Mouse (Mus musculus) limb, embryonic 10.5 days (tissue): Measurements from ENCODE around the gene Ddx59. TPM values are rescaled to one million over a fixed set of nuclear protein-coding genes. Genes with fewer than 3 reads are reported as not detected.

Experiments used
- DNase-seq: peaks from one replicate; pipeline ENCODE4 v3.0.0-alpha.2; 2017; ENCODE audit warnings: low spot score
- H3K27ac ChIP-seq: fragments of 300-500 bp; sonication (generic); 2 replicates; pipeline ENCODE4 v1.5.1; 2016; ENCODE audit warnings: mild to moderate bottlenecking
- H3K27me3 ChIP-seq: fragments of 300-500 bp; sonication (generic); 2 replicates; pipeline ENCODE4 v1.6.1; 2016; ENCODE audit warnings: low read depth, mild to moderate bottlenecking; ENCODE audit not compliant: poor library complexity, severe bottlenecking
- H3K36me3 ChIP-seq: fragments of 300-500 bp; sonication (generic); 2 replicates; pipeline ENCODE4 v1.6.1; 2016; ENCODE audit warnings: mild to moderate bottlenecking, moderate library complexity
- H3K4me1 ChIP-seq: fragments of 300-500 bp; sonication (generic); 2 replicates; pipeline ENCODE4 v1.6.1; 2016
- H3K4me3 ChIP-seq: fragments of 300-500 bp; sonication (generic); 2 replicates; pipeline ENCODE4 v1.5.1; 2016; ENCODE audit warnings: mild to moderate bottlenecking, moderate library complexity
- H3K9me3 ChIP-seq: fragments of 300-500 bp; sonication (generic); replicated peaks from 2 replicates; pipeline ENCODE4 v1.6.1; 2016; ENCODE audit warnings: mild to moderate bottlenecking
- WGBS: fragments of 180-500 bp; shearing (Covaris S2); methylation state at CpG from one replicate; pipeline ENCODE4 v1.1.7; 2016; 5-methylcytosine and 5-hydroxymethylcytosine counted together
- polyA plus RNA-seq: library from polyadenylated mRNA; unstranded; fragments of >200 nt; fragmentation: Nextera tagmentation; extraction: Ambion mirVana; gene quantifications from 2 replicates; pipeline ENCODE4 v1.2.1, GENCODE M21; 2016

Ddx59 gene
- polyA plus RNA-seq, 1 experiment from 2014 or later, result 17.8 TPM

- Histone ChIP-seq H3K27me3 (no peaks in the 10 kb centered on the region), H3K9me3 (no peaks in the 10 kb centered on the region), H3K4me1 (peaks cover 18% of the 10 kb centered on the region), H3K36me3 (peaks cover 31% of the 10 kb centered on the region), H3K27ac (no peak overlapping the region), H3K4me3 (no peak overlapping the region)
- DNase-seq, result no peak
- WGBS, result 92% methylated on average over 6 of the region's 6 CpGs
Observed at GRCm38 (mm10) chr1:136418393-136418792, 3.3 kb downstream of the Ddx59 start.

- 78% methylated on average over 11 of the region's 11 CpGs for WGBS
- DNase-seq, result no peak
- Histone ChIP-seq H3K9me3 (no peaks in the 10 kb centered on the region), H3K27ac (no peak overlapping the region), H3K27me3 (no peaks in the 10 kb centered on the region), H3K36me3 (peaks cover 16% of the 10 kb centered on the region), H3K4me1 (peaks cover 13% of the 10 kb centered on the region), H3K4me3 (no peak overlapping the region)
Observed at GRCm38 (mm10) chr1:136427166-136427969, 12.3 kb downstream of the Ddx59 start.

DNA sequence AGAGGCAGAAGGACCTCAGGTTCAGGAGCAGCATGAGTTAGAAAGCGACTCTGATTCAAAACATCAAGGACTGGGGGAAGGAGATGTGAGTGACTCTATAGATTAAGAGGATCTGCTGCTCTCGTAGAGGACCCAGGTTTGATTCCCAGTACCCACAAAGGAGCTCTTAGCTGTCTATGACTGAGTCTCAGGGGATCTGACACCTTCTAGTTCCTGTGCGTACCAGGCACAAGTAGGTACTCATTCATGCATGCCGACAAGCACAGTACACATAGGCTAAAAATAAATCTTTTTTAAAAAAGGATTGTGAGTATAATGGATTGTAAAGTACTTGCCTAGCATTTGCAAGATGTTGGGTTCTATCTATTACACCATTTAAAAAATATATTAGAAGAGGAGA is 13.9 kb downstream of the Ddx59 start:
- DNase-seq, result no peak
- Histone ChIP-seq H3K27ac (no peak overlapping the region), H3K4me3 (no peak overlapping the region), H3K9me3 (no peaks in the 10 kb centered on the region), H3K27me3 (no peaks in the 10 kb centered on the region), H3K36me3 (peaks cover 26% of the 10 kb centered on the region), H3K4me1 (peaks cover 13% of the 10 kb centered on the region)
- WGBS, result 94% methylated on average over 4 of the region's 4 CpGs

DNA sequence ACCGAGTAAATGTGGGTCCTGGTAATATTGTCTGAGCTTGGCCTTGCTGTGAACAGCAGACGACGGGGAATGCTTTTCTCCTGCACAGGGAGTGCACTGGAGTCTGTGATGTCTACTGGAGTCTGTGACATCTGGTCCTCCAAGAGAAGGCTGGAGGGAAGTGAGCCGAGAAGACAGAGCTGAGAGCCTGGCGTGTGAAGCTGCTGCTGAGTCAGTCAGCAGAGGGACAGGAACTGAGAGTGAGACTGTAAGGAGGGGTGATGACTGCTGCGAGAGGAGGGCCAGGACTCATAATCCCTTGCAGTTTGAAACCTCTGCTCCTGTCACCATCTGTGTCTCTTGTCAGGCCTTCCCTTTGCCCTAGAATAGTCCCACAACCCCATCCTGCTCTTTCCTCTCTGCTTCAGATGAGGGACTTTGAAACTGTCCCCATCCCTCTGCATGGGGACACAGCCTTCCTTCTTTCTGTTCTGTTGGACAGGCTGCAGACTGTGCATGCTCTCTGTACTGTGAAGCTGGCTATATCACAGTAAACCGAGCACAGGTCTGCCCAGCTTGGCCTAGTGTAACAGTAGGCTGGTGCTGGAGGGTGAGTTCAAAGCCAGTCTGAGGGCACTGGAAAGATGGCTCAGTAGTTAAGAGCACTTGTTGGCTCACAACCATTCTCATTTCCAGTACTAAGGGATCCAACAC is 15.2 kb downstream of the Ddx59 start:
- no peaks in the 10 kb centered on the region for H3K9me3 ChIP-seq
- no peak overlapping the region; the same call in 1 of the 2 replicates for H3K27ac ChIP-seq
- no peak for DNase-seq
- peaks cover 28% of the 10 kb centered on the region for H3K36me3 ChIP-seq
- H3K27me3 ChIP-seq, result no peaks in the 10 kb centered on the region
- WGBS, result 61% methylated on average over 7 of the region's 7 CpGs
- H3K4me1 ChIP-seq, result peaks cover 13% of the 10 kb centered on the region
- no peak overlapping the region for H3K4me3 ChIP-seq

DNA sequence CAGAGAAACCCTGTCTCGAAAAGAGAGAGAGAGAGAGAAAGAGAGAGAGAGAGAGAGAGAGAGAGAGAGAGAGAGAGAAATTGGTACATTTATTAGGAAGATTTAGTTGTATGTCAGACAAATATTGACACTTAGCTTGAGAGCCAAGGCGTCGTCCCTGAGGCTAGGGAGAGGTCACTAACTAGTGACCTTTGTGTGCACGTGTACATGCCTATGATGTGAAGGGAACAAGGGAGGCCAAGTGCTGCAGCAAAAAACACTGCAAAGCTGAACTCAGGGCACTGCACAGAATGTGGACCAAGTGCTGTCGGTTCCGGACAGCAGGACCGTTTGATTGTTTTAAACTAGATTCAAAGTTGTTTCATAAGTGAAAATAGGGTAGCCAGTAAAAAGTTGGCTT is 25.7 kb downstream of the Ddx59 start:
- WGBS, result 85% methylated on average over 7 of the region's 7 CpGs
- H3K27me3 ChIP-seq, result no peaks in the 10 kb centered on the region
- no peak overlapping the region for H3K27ac ChIP-seq
- no peak for DNase-seq
- peaks cover 13% of the 10 kb centered on the region for H3K36me3 ChIP-seq
- H3K9me3 ChIP-seq, result no peaks in the 10 kb centered on the region
- H3K4me1 ChIP-seq, result peaks cover 6% of the 10 kb centered on the region; the same call in 1 of the 2 replicates
- H3K4me3 ChIP-seq, result no peak overlapping the region

DNA sequence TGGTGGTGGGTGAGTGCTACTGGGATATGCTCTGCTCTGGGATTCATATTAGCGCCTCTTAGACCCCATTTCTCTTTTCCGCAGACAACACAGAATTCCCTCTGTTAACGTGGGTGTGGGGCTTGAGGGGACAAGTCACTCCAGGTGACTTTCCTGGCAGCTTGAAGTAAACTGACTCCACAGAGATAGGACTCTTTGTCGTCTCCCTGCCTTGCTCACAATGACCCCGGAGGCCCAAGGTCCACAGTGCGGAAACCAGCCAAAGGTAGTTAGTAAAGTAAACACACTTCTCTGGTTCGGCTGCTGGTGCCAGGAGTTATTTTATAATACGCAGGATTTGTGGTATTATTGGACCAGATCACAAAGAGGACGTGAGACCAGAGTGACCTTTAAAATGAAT is 27.7 kb downstream of the Ddx59 start:
- WGBS, result 71% methylated on average over 9 of the region's 9 CpGs
- H3K36me3 ChIP-seq, result 0 out of 2 replicates have a peak, but pooled peaks cover 4% of the 10 kb centered on the region

GRCm38 (mm10) chr1:136444555-136445255 is 29.6 kb downstream of the Ddx59 start:
- H3K9me3 ChIP-seq, result no peaks in the 10 kb centered on the region
- 85% methylated on average over 12 of the region's 12 CpGs for WGBS
- H3K36me3 ChIP-seq, result 0 out of 2 replicates have a peak, but pooled peaks cover 4% of the 10 kb centered on the region
- no peak overlapping the region for H3K27ac ChIP-seq
- H3K4me3 ChIP-seq, result no peak overlapping the region
- DNase-seq, result no peak
- peaks cover 6% of the 10 kb centered on the region; the same call in 1 of the 2 replicates for H3K4me1 ChIP-seq
- no peaks in the 10 kb centered on the region for H3K27me3 ChIP-seq

More for the DNA sequence above, 27.7 kb downstream of the Ddx59 start:
- no peak for DNase-seq
- H3K9me3 ChIP-seq, result no peaks in the 10 kb centered on the region
- no peak overlapping the region for H3K4me3 ChIP-seq
- no peak overlapping the region for H3K27ac ChIP-seq
- peaks cover 6% of the 10 kb centered on the region; the same call in 1 of the 2 replicates for H3K4me1 ChIP-seq
- no peaks in the 10 kb centered on the region for H3K27me3 ChIP-seq

GRCm38 (mm10) chr1:136446933-136447332 is 31.9 kb downstream of the Ddx59 start:
- DNase-seq, result no peak
- peaks cover 6% of the 10 kb centered on the region; the same call in 1 of the 2 replicates for H3K4me1 ChIP-seq
- H3K4me3 ChIP-seq, result no peak overlapping the region
- H3K27ac ChIP-seq, result no peak overlapping the region
- H3K36me3 ChIP-seq, result no peaks in the 10 kb centered on the region
- 87% methylated on average over 10 of the region's 10 CpGs for WGBS
- no peaks in the 10 kb centered on the region for H3K27me3 ChIP-seq
- H3K9me3 ChIP-seq, result no peaks in the 10 kb centered on the region

DNA sequence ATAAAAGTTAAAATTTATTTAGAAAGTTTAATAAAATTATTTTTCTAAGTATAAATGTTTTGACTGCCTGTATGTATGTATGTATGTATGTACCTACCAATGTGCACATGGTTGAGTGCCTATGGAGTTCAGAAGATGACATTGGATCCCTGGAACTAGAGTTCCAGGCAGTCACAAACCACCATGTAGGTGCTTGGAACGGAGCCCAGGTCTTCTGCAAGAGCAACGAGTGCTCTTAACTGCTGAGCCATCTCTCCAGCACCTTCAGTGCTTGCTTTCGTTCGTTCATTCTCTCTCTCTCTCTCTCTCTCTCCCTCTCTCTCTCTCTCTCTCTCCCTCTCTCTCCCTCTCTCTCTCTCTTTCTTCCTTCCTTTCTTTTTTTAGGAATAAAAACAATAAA is 32.3 kb downstream of the Ddx59 start:
- peaks cover 6% of the 10 kb centered on the region; the same call in 1 of the 2 replicates for H3K4me1 ChIP-seq
- no peaks in the 10 kb centered on the region for H3K36me3 ChIP-seq
- DNase-seq, result no peak
- no peaks in the 10 kb centered on the region for H3K27me3 ChIP-seq
- no peak overlapping the region for H3K4me3 ChIP-seq
- WGBS, result 80% methylated on average over 4 of the region's 4 CpGs
- H3K9me3 ChIP-seq, result no peaks in the 10 kb centered on the region
- no peak overlapping the region for H3K27ac ChIP-seq

- H3K4me3 ChIP-seq, result no peak overlapping the region
- DNase-seq, result no peak
- WGBS, result 94% methylated on average over 6 of the region's 6 CpGs
Observed at GRCm38 (mm10) chr1:136449541-136449940, 34.5 kb downstream of the Ddx59 start.

GRCm38 (mm10) chr1:136450206-136450605 is 35.1 kb downstream of the Ddx59 start:
- DNase-seq, result no peak
- no peaks in the 10 kb centered on the region for H3K36me3 ChIP-seq
- H3K4me3 ChIP-seq, result no peak overlapping the region
- no peak overlapping the region for H3K27ac ChIP-seq
- 78% methylated on average over 5 of the region's 5 CpGs for WGBS
- no peaks in the 10 kb centered on the region for H3K9me3 ChIP-seq
- no peaks in the 10 kb centered on the region for H3K27me3 ChIP-seq
- no peaks in the 10 kb centered on the region for H3K4me1 ChIP-seq

More at GRCm38 (mm10) chr1:136449541-136449940, 34.5 kb downstream of the Ddx59 start:
- no peaks in the 10 kb centered on the region for H3K36me3 ChIP-seq
- H3K4me1 ChIP-seq, result peaks cover 4% of the 10 kb centered on the region; the same call in 1 of the 2 replicates
- no peaks in the 10 kb centered on the region for H3K9me3 ChIP-seq
- no peaks in the 10 kb centered on the region for H3K27me3 ChIP-seq
- H3K27ac ChIP-seq, result no peak overlapping the region

GRCm38 (mm10) chr1:136452421-136452820 is 37.4 kb downstream of the Ddx59 start:
- Histone ChIP-seq H3K4me3 (no peak overlapping the region), H3K27me3 (no peaks in the 10 kb centered on the region), H3K27ac (no peak overlapping the region), H3K9me3 (no peaks in the 10 kb centered on the region), H3K36me3 (no peaks in the 10 kb centered on the region), H3K4me1 (peaks cover 5% of the 10 kb centered on the region)
- no peak for DNase-seq
- WGBS, result 84% methylated on average over 5 of the region's 5 CpGs
